Mouse (Mus musculus) CH12.LX (cell line): ENCODE results near the gene Asb3. TPM values are rescaled to one million over a fixed set of nuclear protein-coding genes. Genes with fewer than 3 reads are reported as not detected.

ENCODE experiments used
- DNase-seq: peaks from one replicate; pipeline ENCODE4 v3.0.0-alpha.2; 2013; ENCODE audit errors: extremely low read depth
- H3K27ac ChIP-seq: 2 replicates; pipeline ENCODE4 v1.5.1; 2012; ENCODE audit warnings: low read depth, mild to moderate bottlenecking, control low read depth, moderate library complexity; ENCODE audit not compliant: insufficient read depth
- H3K27me3 ChIP-seq: replicated peaks from 2 replicates; pipeline ENCODE3; 2012; ENCODE audit warnings: inconsistent platforms
- H3K36me3 ChIP-seq, 2 experiments: replicated peaks in 1 of 2; 2 replicates each; pipeline versions ENCODE3 to v1.6.1; 2012; ENCODE audit warnings: inconsistent platforms in 1 of 2, low read length in 1 of 2, mild to moderate bottlenecking in 1 of 2, mixed read lengths in 1 of 2, moderate library complexity in 1 of 2; ENCODE audit not compliant: control insufficient read depth in 1 of 2, insufficient read depth in 1 of 2
- H3K4me1 ChIP-seq, 2 experiments: 2 replicates each; pipeline ENCODE4 v1.6.1; 2012; ENCODE audit warnings: inconsistent platforms in 1 of 2, moderate library complexity in 1 of 2; ENCODE audit not compliant: insufficient read depth in 2 of 2, control insufficient read depth in 1 of 2
- H3K4me2 ChIP-seq: 2 replicates; pipeline ENCODE4 v1.6.1; 2012; ENCODE audit warnings: low read depth, mild to moderate bottlenecking, control low read depth; ENCODE audit not compliant: poor library complexity, insufficient read depth, severe bottlenecking
- H3K4me3 ChIP-seq, 3 experiments: fragments of 150-350 bp in 1 of 3; sonication (generic) in 1 of 3; replicated peaks in 1 of 3; 2 replicates each; pipeline versions ENCODE3 to v1.5.1; 2011 to 2012; ENCODE audit warnings: low read depth in 2 of 3, low read length in 2 of 3, mild to moderate bottlenecking in 2 of 3, moderate library complexity in 2 of 3, control low read depth in 1 of 3, improper control_type of control experiment in 1 of 3, inconsistent platforms in 1 of 3, mixed read lengths in 1 of 3; ENCODE audit not compliant: poor library complexity in 1 of 3
- H3K79me2 ChIP-seq: replicated peaks from 2 replicates; pipeline ENCODE4 v1.6.1; 2012; ENCODE audit warnings: mild to moderate bottlenecking, moderate library complexity; ENCODE audit not compliant: control insufficient read depth, poor library complexity, insufficient read depth, severe bottlenecking; ENCODE audit errors: extremely low read depth
- H3K9ac ChIP-seq: 2 replicates; pipeline ENCODE4 v1.6.1; 2012; ENCODE audit warnings: low read depth, mild to moderate bottlenecking, control low read depth, moderate library complexity; ENCODE audit not compliant: insufficient read depth
- H3K9me3 ChIP-seq: replicated peaks from 2 replicates; pipeline ENCODE3; 2012; ENCODE audit warnings: low read length, inconsistent platforms, mixed read lengths
- CHD2 ChIP-seq: IDR thresholded peaks from 2 replicates; pipeline ENCODE4 v1.6.1; 2011; ENCODE audit warnings: low read length, improper control_type of control experiment
- JUN ChIP-seq: IDR thresholded peaks from 2 replicates; pipeline ENCODE4 v1.6.1; 2011; ENCODE audit warnings: low read depth, mild to moderate bottlenecking, low read length, improper control_type of control experiment, moderate library complexity; ENCODE audit not compliant: insufficient read depth
- JUND ChIP-seq: conservative IDR thresholded peaks from 2 replicates; pipeline ENCODE4 v1.6.1; 2011; ENCODE audit warnings: low read depth, low read length, improper control_type of control experiment
- KAT2A ChIP-seq: IDR thresholded peaks from 2 replicates; pipeline ENCODE4 v1.6.1; 2012; ENCODE audit warnings: low read length, improper control_type of control experiment, inconsistent platforms; ENCODE audit not compliant: insufficient replicate concordance
- MEF2A ChIP-seq: IDR thresholded peaks from 2 replicates; pipeline ENCODE4 v1.6.1; 2014; ENCODE audit warnings: low read depth, mild to moderate bottlenecking, inconsistent platforms, low read length, improper control_type of control experiment, borderline replicate concordance
- MYC ChIP-seq: IDR thresholded peaks from 2 replicates; pipeline ENCODE4 v1.6.1; 2011; ENCODE audit warnings: low read depth, mild to moderate bottlenecking, improper control_type of control experiment, low read length
- NELFE ChIP-seq: IDR thresholded peaks from 2 replicates; pipeline ENCODE4 v1.6.1; 2011; ENCODE audit warnings: low read depth, low read length, improper control_type of control experiment
- PAX5 ChIP-seq: IDR thresholded peaks from 2 replicates; pipeline ENCODE4 v1.6.1; 2012; ENCODE audit warnings: low read length, inconsistent platforms, mixed read lengths
- POLR2AphosphoS2 ChIP-seq: IDR thresholded peaks from 2 replicates; pipeline ENCODE4 v1.6.1; 2011; ENCODE audit warnings: low read depth, low read length, improper control_type of control experiment
- RAD21 ChIP-seq: IDR thresholded peaks from 2 replicates; pipeline ENCODE4 v1.6.1; 2011; ENCODE audit warnings: low read depth, mild to moderate bottlenecking, low read length, improper control_type of control experiment, moderate library complexity
- TCF12 ChIP-seq: IDR thresholded peaks from 2 replicates; pipeline ENCODE4 v1.6.1; 2014; ENCODE audit warnings: low read depth, mild to moderate bottlenecking, inconsistent platforms, low read length, improper control_type of control experiment
- dilution Hi-C: fragments of 300-500 bp; cut with MboI; formaldehyde crosslinking; loops from 2 replicates; pipeline ENCODE4 v1.14.3; 2020; ENCODE audit warnings: low sequenced_read_pairs; ENCODE audit not compliant: extremely low pct_unique_long_range_greater_than_20kb, extremely low pct_ligation_motif_present
- in situ Hi-C: fragments of 300-500 bp; cut with MboI; formaldehyde crosslinking; loops from 3 replicates; pipeline ENCODE4 v1.14.3; 2019; ENCODE audit warnings: low sequenced_read_pairs, low pct_ligation_motif_present, low pct_unique_long_range_greater_than_20kb, mixed read lengths
- polyA plus RNA-seq: library from polyadenylated mRNA; unstranded; fragments of >175 nt; gene quantifications from 2 replicates; pipeline ENCODE4 v1.2.1, GENCODE M21; 2012; ENCODE audit warnings: low read depth; ENCODE audit not compliant: insufficient read length
- total RNA-seq, 2 experiments: library from RNA; depleted of rRNA; stranded (reverse); fragments of 300-350 nt in 1 of 2; fragments of >200 nt in 1 of 2; gene quantifications; 2 replicates each; pipeline ENCODE4 v1.2.3; 2012 to 2014

Gene Asb3
- total and polyA plus RNA-seq, 3 experiments, result 12.9 to 35.5 (median 14.1) TPM

- Histone ChIP-seq H3K27me3 (no peaks in the 10 kb centered on the region), H3K27ac (no peak overlapping the region), H3K36me3 (peaks cover 4 to 24% of the 10 kb centered on the region in 2 experiments), H3K4me3 (no peak overlapping the region), H3K9me3 (no peaks in the 10 kb centered on the region), H3K4me1 (no peaks in the 10 kb centered on the region), H3K9ac (no peak overlapping the region), H3K4me2 (no peak overlapping the region), H3K79me2 (no peaks in the 10 kb centered on the region)
- in situ Hi-C loops, result no loop called here
- no peak for DNase-seq
- TF ChIP-seq NELFE (no peak), MEF2A (no peak)
- dilution Hi-C loops, result no loop called here
Measured at GRCm38 (mm10) chr11:30920641-30921040, 35.4 kb downstream of the Asb3 start.

GRCm38 (mm10) chr11:30923283-30923682 lies 38.1 kb downstream of the Asb3 start:
- dilution Hi-C loops (no loop called here), in situ Hi-C loops (no loop called here)
- H3K79me2 ChIP-seq, result no peaks in the 10 kb centered on the region

GRCm38 (mm10) chr11:30928079-30928478 lies 42.9 kb downstream of the Asb3 start:
- dilution Hi-C loops (no loop called here), in situ Hi-C loops (no loop called here)
- Histone ChIP-seq H3K4me1 (no peaks in the 10 kb centered on the region), H3K9ac (no peak overlapping the region), H3K9me3 (no peaks in the 10 kb centered on the region), H3K36me3 (peaks cover 23 to 73% of the 10 kb centered on the region in 2 experiments), H3K4me3 (no peak overlapping the region), H3K27ac (no peak overlapping the region), H3K27me3 (no peaks in the 10 kb centered on the region), H3K4me2 (no peak overlapping the region), H3K79me2 (no peaks in the 10 kb centered on the region)
- TF ChIP-seq JUND (no peak), POLR2AphosphoS2 (no peak), JUN (no peak), TCF12 (no peak), KAT2A (no peak), MEF2A (no peak), MYC (no peak), RAD21 (no peak)
- no peak for DNase-seq

More at GRCm38 (mm10) chr11:30923283-30923682, 38.1 kb downstream of the Asb3 start:
- Histone ChIP-seq H3K27me3 (no peaks in the 10 kb centered on the region), H3K9me3 (no peaks in the 10 kb centered on the region), H3K4me1 (no peaks in the 10 kb centered on the region), H3K4me2 (no peak overlapping the region), H3K9ac (no peak overlapping the region), H3K4me3 (no peak overlapping the region), H3K36me3 (peaks cover 10 to 45% of the 10 kb centered on the region in 2 experiments), H3K27ac (no peak overlapping the region)
- DNase-seq, result no peak
- TF ChIP-seq CHD2 (no peak), PAX5 (no peak), POLR2AphosphoS2 (no peak), MEF2A (no peak)
